Mouse (Mus musculus) cerebellum, adult 9-11 months (tissue): ENCODE data around the gene Gzme.
"Not testable (repeated sequence)": the region's sequence is repeated elsewhere in the genome, so short reads cannot be mapped to it uniquely, and the experiment has no call there.

Source experiments
- DNase-seq: peaks from one replicate; pipeline ENCODE4 v3.0.0; 2022

Gzme gene

DNA sequence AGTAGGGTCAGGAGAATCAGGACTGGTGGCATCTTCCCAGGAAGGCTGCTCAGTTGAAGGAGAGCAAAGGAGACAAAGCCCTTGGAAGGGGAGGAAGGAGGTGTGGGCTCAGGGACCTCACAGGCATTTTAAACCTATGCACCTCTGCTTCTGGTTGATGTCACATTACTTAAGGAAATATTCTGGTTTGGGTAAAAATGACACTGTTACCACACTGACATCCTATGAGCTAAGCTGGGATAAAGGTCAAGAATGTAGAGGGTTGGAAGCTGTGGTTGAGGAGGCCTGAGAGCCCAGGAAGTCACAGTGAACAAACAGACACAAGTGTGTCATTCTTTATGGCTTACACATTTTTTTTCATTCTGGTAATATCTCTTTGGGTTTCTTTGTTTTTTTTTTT, at the start of gene Gzme:
Gene Gzme, minus strand, starts transcription at position 101 of the 400 bp plus-strand sequence.
- no peak for DNase-seq

DNA sequence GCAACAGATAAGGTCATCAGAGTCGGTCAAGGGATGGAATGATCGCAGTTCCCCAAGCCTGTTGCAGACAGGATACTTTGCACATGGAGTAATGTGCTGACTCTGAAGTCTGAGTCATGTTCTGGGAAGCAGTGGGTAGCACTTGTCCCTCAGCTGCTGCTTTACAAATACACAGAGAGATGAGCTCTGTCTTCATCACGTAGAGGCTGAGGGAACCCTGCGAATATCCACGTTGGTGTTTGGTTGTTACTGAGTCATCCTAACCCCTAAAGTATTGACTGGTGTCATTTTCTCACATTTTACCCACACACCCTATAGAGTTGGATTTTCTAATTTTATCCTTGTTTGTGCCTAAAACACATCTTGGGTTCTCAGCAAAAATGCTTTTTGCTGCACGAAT, 47.6 kb upstream of the Gzme start:
- DNase-seq, result no peak

DNA sequence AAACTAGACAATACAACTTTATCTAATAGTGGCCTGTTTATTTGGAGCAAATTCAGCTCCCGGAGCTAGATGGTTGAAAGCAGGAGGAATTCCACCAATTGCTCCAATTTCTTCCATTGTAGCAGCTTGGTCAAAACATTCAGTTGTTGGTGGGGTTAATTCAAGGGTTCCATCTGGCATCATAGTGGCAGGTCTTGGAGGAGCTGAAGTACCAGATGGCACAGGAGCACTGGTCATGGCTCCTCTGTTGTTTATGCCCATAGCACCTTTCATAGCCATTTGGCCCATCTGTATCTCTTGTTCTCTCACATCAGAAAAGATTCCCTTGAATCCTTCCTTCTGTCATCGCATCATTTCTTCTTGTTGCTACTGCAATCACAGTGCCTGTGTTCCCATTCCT, 41.7 kb upstream of the Gzme start:
- DNase-seq, result peak; percentile 82

DNA sequence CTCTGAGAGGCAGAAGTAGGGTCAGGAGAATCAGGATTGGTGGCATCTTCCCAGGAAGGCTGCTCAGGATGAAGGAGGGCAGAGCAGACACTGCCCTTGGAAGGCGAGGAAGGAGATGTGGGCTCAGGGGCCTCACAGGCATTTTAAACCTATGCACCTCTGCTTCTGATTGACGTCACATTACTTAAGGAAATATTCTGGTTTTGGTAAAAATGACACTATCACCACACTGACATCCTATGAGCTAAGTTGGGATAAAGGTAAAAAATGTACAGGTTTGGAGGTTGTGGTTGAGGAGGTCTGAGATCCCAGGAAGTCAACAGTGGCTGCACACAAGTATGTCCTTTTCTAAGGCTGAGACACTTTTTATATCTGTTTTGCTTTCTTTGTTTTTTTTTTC, 39.1 kb upstream of the Gzme start, which contains the start of gene Gzmg:
Gene Gzmg, minus strand, starts transcription at position 101 of the 400 bp plus-strand sequence.
- not testable (repeated sequence) for DNase-seq

DNA sequence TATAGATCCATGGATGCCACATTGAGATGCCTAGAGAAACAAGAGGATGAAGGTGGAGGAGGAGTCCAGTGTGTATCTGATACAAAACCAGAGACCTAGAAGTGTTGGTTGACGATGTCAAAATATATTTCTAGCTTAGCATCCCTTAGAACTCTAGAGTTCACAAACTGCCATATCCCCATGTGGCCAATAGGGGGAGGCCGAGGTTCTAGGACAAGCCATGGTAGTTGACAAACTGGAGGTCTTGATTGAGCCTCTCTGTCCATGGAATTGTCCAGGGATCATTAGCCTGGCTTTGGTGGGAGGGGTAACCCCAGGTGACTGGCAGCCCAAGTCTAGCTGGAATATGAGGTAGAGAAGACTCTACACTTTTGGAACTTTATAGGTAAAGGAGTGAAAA, 34.9 kb upstream of the Gzme start:
- no peak for DNase-seq

DNA sequence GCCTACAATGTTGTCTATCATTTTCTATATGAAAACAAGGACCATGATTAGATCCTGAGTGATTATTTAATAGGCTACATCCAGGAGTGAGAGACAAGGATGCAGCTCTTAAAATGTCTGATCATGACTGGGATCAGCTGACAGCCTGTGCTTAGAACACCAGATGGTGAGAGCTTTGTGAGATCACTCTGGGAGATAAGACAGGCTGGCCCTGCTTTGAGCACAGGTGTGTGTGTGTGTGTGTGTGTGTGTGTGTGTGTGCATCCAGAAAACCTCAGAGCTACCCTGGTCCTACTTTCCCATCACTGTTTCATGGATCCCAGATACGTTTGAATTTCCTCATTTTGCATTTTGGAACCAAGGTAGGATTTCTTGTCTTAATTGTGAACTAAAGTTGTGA, 13.2 kb upstream of the Gzme start:
- DNase-seq, result not testable (repeated sequence)

DNA sequence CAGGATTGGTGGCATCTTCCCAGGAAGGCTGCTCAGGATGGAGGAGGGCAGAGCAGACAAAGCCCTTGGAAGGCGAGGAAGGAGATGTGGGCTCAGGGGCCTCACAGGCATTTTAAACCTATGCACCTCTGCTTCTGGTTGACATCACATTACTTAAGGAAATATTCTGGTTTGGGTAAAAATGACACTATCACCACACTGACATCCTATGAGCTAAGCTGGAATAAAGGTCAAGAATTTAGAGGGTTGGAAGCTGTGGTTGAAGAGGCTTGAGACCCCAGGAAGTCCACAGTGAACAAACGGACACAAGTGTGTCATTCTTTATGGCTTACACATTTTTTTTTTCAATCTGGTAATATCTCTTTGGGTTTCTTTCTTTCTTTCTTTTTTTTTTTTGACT, 12.1 kb upstream of the Gzme start, which contains the start of gene Gzmd:
Gene Gzmd, minus strand, starts transcription at position 101 of the 400 bp plus-strand sequence.
- not testable (repeated sequence) for DNase-seq

DNA sequence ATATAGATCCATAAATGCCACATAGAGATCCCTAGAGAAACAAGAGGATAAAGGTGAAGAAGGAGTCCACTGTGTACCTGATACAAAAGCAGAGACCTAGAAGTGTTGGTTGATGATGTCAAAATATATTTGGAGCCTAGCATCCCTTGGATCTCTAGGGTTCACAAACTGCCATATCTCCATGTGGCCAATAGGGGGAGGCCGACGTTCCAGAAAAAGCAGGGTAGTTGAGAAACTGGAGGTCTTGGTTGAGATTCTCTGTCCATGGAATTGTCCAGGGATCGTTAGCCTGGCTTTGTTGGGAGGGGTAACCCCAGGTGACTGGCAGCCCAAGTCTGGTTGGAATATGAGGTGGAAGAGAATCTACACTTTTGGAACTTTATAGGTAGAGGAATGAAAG, 7.9 kb upstream of the Gzme start:
- DNase-seq, result no peak

DNA sequence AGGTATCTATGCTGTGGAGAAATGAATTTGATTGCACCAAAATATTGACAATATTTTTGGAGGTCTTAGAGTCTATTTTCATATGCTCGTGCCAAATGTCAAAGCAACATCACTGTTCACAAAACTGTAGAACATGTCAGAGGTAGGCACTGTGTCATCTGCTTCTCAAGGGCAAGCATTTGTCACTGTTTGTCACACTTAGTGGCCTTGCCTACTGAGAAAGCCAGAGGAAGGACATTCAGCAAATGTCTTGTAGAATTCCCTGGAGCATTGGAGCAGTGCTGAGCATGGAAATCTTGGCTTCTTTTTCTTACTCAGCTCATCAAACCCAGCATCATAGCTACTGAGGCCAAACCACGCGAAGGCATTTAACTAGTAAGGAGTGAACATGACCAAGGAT, 3.1 kb upstream of the Gzme start:
- DNase-seq, result no peak

DNA sequence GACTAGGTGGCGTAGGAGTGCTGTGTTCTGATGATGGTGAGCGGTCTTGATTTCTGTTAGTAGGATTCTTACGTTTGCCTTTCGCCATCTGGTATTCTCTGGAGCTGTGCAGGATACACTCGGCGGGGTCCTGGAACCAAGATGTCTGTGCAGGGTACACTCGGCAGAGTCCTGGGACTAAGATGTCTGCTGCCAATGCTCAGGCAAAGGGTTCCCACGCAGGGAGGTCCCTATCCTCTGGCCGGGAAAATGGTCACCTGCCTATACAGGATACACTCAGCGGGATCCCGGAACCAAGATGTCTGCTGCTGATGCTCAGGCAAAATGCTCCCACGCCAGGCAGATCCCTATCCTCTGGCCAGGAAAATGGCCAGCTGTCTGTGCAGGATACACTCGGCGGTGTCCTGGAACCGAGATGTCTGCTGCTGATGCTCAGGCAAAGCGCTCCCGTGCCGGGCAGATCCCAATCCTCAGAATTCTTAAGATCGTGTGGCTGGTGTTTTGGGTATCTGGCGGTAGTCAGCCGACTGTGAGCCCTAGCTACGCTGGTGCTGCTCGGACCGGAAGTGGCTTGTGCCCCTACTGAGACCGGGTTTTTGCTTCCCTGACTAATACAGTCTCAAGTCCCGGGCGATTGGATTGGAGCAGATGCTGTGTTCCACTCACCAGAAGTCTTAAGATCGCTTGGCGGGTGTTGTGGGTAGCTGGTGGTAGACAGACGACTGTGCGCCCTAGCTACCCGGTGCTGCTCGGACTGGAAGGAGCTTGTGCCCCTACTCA, 4.7 kb downstream of the Gzme start:
- DNase-seq, result not testable (repeated sequence)

DNA sequence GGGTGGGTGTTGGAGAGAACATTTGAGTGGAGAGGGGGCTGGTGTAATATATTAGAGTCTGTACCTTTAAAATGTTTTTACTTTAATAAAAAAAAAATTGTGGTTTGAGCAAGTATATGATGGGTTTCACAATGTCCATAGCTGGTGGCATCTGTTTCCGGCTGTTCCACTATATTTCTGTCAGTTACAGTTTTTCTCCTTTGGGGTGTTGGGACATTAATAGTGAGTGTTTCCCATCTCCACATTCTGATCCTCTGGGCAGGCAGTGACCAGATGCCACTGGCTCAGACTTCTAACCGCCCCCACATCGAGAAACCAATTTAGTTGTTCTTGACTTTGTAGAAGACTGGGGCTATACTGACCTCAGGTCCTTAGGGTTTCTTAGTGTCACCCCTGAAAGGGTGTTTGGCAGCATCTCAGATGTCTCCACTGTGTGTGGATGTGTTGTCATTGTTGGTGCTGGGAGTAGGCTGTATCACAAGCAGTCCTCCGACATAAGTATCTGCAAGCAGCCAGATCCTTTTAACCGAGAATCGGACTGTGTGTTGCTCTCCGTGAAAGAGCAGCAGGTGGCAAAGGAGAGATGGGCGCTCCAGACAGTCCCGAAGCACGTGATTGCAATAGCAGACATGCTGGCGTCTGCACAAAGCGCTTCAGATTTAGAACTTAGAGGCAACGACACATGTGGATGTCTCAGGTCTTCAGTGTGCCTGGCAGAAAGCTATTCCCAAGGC, 14.8 kb downstream of the Gzme start:
- no peak for DNase-seq

DNA sequence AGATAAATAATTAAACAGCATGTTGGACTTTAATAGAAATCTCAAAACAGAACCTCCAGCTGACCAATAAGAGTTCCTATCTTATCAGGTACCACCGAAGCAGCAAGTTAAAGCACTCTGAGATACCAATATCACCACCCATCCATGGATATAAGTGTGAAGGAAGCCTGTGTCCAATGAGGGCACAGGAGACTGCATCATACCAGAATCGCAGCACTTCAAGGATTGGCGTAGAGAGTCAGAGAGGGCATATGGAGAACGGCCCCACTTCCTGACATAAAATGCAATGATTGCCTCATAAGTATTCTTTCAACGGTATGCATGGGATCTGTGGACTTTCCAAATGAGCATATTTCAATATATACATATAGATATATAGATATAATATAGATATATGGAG, 15.4 kb downstream of the Gzme start:
- no peak for DNase-seq

DNA sequence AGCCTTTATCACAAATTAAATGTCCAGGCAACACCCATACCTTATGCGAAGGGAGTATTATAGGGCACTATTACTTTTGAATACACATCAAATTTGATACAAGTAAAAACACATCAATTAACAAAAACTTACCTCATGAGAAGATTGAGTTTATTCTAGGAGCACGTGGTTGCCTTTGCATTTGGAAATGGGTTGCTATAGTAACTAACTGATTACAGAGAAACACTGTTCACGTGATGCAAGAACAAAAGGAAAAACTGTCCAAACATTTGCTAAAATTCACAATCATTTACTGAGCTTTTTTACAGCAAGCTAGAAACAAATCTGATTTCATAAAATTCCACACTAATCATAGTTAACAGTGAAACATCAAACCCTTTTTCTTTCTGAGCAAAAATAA, 17.0 kb downstream of the Gzme start:
- DNase-seq, result no peak

DNA sequence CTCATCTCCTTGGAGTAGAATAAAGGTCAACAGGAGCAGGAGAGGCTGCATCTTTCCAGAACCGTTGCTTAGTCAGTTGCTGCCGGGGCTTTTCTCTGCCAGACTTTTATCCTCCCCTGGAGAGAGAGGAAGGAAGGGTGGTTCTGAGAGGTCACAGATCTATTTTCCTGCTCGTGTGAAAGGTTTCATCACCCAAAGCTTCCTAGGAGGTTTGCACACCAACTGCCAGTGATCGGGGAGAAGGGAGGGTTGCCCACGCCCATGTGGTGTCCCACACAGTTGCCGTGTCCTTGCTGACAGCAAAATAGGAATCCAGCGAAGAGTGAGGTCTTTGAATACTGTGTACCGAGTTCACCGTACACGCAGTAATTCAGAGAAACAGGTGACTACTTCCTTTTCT, 18.0 kb downstream of the Gzme start, which contains the start of gene Ctsg:
Gene Ctsg, minus strand, starts transcription at position 189 of the 400 bp plus-strand sequence.
- no peak for DNase-seq

DNA sequence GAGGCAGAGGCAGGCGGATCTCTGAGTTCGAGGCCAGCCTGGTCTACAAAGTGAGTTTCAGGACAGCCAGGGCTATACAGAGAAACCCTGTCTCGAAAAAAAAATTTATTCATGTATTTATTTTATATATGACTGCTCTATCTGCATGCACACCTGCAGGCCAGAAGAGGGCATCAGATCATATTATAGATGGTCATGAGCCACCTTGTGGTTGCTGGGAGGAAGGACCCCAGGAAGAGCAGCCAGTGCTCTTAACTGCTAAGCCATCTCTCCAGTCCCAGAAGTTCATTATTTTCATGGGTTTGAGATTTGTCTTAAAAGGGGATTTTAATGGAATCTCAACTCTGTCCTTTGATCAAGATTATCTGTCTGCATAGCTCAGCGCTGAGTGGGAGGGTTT, 21.5 kb downstream of the Gzme start:
- DNase-seq, result no peak

DNA sequence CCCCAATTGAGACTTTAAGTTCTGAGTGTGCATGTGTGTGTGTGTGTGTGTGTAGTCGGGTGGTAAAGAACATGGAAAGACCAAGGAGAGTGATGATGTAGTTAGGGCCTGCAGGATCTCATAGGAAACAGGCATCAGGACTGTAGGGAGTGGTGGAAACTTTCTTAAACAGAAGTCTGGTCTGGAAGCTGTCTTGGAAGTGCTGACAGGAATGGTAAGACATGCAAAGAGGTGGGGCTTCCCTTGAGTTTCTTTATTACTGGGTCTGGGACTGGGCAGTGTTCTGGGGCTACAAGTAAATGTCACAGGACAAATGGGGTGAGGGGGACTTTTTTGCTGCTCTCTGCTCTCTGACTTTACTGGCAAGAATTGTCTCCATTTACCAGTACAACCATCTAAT, 22.8 kb downstream of the Gzme start:
- no peak for DNase-seq

DNA sequence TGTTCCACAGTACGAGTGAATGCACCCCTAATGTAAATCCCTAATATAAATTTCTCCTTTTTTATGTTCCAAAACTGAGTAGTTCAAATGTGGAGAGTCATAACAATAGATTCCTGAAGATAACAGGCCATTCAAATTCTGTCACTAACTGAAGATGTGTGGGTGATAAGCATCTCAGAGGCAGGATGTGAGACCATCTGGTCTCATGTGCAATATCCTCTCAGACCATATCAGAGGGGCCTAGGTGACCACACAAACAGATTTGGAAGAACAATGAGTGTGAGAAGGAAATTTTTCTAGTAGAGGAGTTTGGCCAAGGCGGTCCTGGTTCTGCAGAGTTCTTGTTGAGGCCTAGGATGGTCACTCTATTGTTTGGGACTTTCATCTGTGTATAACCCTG, 27.1 kb downstream of the Gzme start:
- no peak for DNase-seq

DNA sequence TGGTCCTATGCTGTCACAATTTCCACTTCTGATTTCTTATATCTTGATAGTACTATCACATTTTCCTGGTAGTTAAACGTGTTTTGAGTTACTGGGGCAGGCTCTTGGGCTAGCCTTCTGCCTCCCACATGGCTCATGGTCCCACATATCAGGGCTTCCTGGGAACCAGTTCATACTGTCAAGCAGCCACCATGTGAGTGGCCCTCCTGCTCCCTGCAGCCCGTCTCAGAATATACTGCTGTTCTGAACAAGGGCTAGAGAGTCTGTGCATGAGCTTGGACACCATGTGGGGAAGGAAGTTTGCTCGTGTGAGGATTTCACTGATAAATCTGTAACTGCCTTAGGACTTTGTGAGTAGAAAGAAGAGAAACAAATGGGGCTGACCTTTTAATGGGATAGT, 33.7 kb downstream of the Gzme start:
- DNase-seq, result no peak

DNA sequence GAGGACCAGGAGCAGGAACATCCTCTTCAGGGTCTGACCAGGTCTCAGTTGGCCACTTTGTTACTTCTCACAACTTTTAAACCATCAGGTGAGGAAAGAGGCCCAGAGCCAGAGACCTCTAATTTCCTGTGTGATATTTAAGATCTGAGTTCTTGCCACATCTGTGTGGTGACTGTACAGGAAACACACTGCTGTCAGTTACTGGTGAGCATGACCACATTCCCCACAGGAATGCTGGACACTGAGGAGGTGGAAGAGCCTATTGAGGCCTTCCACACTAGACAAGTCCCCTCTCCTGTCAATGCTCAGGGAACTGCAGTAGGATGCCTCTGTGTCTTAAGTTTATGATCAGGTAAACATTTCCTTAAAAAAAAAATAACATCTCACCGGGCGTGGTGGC, 35.3 kb downstream of the Gzme start, which contains the start of gene Mcpt8:
Gene Mcpt8, minus strand, starts transcription at position 107 of the 400 bp plus-strand sequence.
- DNase-seq, result no peak

DNA sequence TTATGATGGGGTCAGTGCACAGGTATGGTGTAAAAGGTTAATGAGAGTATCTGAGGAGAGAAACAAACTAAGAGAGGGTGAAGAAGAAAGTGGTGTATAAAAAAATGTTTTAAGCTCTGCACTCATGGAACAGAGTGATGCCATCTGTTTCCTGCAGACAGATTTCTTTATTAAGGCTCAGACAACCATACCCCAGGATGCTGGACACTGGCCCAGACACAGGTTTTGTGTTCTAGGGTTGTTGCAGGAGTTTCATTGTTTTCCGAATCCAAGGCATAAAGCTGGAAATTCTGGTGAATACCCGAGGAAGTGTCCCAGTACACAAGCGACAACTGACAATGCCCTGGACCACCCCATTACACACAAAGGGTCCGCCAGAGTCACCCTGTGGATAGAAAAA, 38.4 kb downstream of the Gzme start:
- peak; percentile 36 for DNase-seq
